Comparison of ENCODE assay signal across 9 mouse cellular contexts in genomic region chr3:103141287-103141686, GRCm38 (mm10). TPM values are rescaled to one million over a fixed set of nuclear protein-coding genes. Genes with fewer than 3 reads are reported as not detected.
A peak's percentile ranks its signal among the peaks of the same experiment; 100 is the strongest.
DNase-seq lines count a peak whose midpoint lies in the region.
"Had no signal": no experiment of that assay in that cellular context is flagged by ENCODE, and none has a peak within 500 bp of the region (broad histone marks: within the 10 kb centered on the region; RNA-seq: fewer than 3 reads in every experiment).

No protein-coding gene starts in this region.

- intact Hi-C loops in gastrocnemius, postnatal 14 days (cut with DNase I; ENCODE audit: low total_unique reads): no loop called here

- DNase-seq in cerebellum, postnatal 14 days: peak; percentile 54 to 67
- no peak for DNase-seq in cerebellum, adult 11 months
- peak; percentile 66 for DNase-seq in spleen, adult 12 weeks (ENCODE audit: low spot score)
- no peak for DNase-seq in spleen, adult 18-20 months
- DNase-seq in gastrocnemius, postnatal 14 days: peak; percentile 19
- peak; percentile 62 for DNase-seq in skeletal muscle tissue, adult 2 months (ENCODE audit: low read depth, low spot score)
- no peak for DNase-seq in left cerebral cortex, adult 11 months (ENCODE audit: low spot score)
- DNase-seq in right cerebral cortex, postnatal 14 days: no peak
- DNase-seq: kidney, postnatal 25 days had no signal

RNA-seq across cellular contexts. Expression of gene Bcas2, which starts 30.2 kb away (rescaled TPM):
- 10 to 100 TPM; 40.3 to 47.4 TPM for total RNA-seq in gastrocnemius, postnatal 14 days (2021)

RNA-seq across cellular contexts. Expression of gene Dennd2c, which starts 38.9 kb away (rescaled TPM):
- 1 to 10 TPM; 2.9 to 4.7 TPM for total RNA-seq in gastrocnemius, postnatal 14 days (2021)

Comparison
In these comparisons a context has a peak if more than half of its experiments do, and no peak if none do; other contexts are left out.
1. DNase-seq: peak in cerebellum, postnatal 14 days (2 of 2), spleen, adult 12 weeks (single experiment), gastrocnemius, postnatal 14 days (single experiment) and skeletal muscle tissue, adult 2 months (single experiment); none in cerebellum, adult 11 months (single experiment), spleen, adult 18-20 months (0 of 2), left cerebral cortex, adult 11 months (single experiment) and right cerebral cortex, postnatal 14 days (single experiment).